Mouse (Mus musculus) lung, postnatal 14 days (tissue): ENCODE results near the gene Serpina1d.
"Not testable (repeated sequence)": the region's sequence is repeated elsewhere in the genome, so short reads cannot be mapped to it uniquely, and the experiment has no call there.

Experiments used
- DNase-seq: peaks from one replicate; pipeline ENCODE4 v3.0.0; 2021

The Serpina1d gene

DNA sequence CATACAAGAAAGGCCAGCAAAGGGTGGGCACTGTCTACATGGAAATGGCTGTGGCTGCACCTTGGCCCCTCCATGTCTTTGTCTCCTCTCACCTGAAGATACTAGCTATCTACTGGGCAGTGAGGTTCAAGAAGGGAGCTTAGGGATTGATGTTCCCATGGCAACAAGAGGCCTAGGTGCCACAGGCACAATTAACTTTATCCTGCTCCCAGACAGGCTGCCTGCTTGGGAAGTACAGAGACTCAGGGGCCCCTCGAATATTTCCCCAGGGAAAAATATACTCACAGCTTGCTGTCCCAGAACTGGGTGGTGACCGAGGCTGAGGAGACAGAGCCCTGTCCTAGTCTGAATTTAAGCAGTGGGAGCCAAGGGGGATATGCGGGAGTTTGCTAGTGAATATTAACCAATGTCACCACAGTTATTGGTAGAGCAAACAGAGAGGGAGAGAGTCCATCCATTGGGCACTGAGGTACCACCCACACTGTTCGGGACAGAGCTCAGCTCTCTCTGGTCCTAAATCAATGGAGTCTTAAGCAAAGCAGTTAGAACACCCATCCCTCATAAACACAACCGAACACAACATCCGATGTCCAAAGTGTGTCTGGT is at the start of gene Serpina1d:
Gene Serpina1d, minus strand, starts transcription at position 347 of the 606 bp plus-strand sequence.
- DNase-seq: not testable (repeated sequence)

- DNase-seq: not testable (repeated sequence)
These were observed 2.8 kb downstream of the Serpina1d start for GRCm38 (mm10) chr12:103770597-103770996.

GRCm38 (mm10) chr12:103763083-103763482 is 10.3 kb downstream of the Serpina1d start:
- not testable (repeated sequence) for DNase-seq

GRCm38 (mm10) chr12:103760316-103760715 is 13.1 kb downstream of the Serpina1d start:
- DNase-seq: not testable (repeated sequence)

- DNase-seq: not testable (repeated sequence)
These were observed 27.4 kb downstream of the Serpina1d start for GRCm38 (mm10) chr12:103745957-103746356.

DNA sequence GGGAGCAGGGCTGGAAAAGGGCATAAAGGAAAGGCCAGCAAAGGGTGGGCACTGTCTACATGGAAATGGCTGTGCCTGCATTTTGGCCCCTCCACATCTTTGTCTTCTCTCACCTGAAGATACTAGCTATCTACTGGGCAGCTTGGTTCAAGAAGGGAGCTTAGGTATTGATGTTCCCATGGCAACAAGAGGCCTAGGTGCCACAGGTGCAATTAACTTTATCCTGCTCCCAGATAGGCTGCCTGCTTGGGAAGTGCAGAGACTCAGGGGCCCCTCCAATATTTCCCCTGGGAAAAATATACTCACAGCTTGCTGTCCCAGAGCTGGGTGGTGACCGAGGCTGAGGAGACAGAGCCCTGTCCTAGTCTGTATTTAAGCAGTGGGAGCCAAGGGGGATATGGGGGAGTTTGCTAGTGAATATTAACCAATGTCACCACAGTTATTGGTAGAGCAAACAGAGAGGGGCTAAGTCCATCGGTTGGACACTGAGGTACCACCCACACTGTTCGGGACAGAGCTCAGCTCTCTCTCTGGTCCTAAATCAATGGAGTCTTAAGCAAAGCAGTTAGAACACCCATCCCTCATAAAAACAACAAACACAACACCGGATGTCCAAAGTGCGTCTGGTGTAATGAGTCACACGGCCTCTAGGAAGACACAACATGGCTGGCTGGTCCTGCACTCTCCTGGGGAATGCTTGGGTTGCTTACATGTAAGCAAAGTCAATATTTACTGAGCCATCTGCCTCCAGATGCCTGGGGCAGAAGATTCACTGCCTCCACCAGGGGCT is 35.4 kb downstream of the Serpina1d start:
- not testable (repeated sequence) for DNase-seq

DNA sequence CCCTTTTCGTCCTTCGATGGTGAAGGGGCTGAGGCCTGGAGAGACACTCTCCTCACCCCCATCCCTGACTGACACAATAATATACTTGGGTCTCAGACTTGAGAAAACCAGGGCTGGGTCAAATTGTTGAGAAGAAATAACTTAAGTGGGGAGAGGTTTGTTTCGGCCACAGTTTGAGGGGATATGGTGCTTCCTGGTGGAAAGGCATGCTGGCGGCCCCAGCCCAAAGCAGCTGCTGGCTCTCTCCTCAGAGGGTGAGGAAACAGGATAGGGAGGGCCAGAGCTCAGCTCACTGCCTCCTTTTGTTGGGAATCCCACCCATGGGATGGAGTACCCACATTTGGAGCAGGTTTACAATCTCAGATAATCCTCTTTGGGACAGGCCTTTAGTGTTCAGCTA is 37.8 kb downstream of the Serpina1d start:
- peak; percentile 4 for DNase-seq

GRCm38 (mm10) chr12:103735101-103735500 is 38.3 kb downstream of the Serpina1d start:
- not testable (repeated sequence) for DNase-seq
